Mouse (Mus musculus): Measurements from ENCODE around the gene Pappa. TPM values are rescaled to one million over a fixed set of nuclear protein-coding genes. Genes with fewer than 3 reads are reported as not detected.

Gene Pappa
- polyA plus RNA-seq, 1 experiment from 2014 or later, result 1.1 TPM

DNA sequence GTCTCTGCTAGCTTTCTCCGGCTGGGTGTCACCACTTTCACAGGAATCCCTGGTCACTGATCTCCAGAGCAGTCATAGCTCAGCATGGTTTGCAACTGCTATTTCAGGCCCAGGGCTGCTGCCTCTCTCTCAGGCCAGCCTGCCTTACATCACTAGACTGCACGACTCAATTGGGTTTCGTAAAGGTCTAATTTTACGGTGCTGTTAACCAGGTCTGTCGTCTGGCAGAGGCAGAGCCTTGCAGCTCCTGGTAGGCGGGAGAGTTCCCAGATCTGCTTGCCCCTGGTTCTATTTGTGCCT is 3.3 kb downstream of the Pappa start:
- Histone ChIP-seq H3K4me1 (replicated peaks) (peaks cover 15% of the 10 kb centered on the region), H3K4me2 (peak overlapping the region; percentile 100), H3K9me3 (replicated peaks) (no peaks in the 10 kb centered on the region), H3K27me3 (replicated peaks) (peaks cover 3% of the 10 kb centered on the region; the same call in 1 of the 2 replicates), H3K4me3 (peak overlapping the region; percentile 84; the same call in 1 of the 2 replicates), H3K27ac (ENCODE audit: poor library complexity, severe bottlenecking) (peak overlapping the region; percentile 29), H3K36me3 (no peaks in the 10 kb centered on the region), H3K9ac (no peak overlapping the region; the same call in 1 of the 2 replicates)
- WGBS, result 17% methylated on average over 6 of the region's 6 CpGs
- peak; percentile 79 for ATAC-seq (ENCODE audit: insufficient number of reproducible peaks, low FRiP score)

GRCm38 (mm10) chr4:65132657-65133056 is 8.7 kb downstream of the Pappa start:
- Histone ChIP-seq H3K9ac (no peak overlapping the region), H3K9me3 (replicated peaks) (no peaks in the 10 kb centered on the region), H3K27ac (ENCODE audit: poor library complexity, severe bottlenecking) (no peak overlapping the region), H3K4me2 (no peak overlapping the region), H3K27me3 (replicated peaks) (peaks cover 3% of the 10 kb centered on the region; the same call in 1 of the 2 replicates), H3K4me3 (no peak overlapping the region), H3K36me3 (no peaks in the 10 kb centered on the region), H3K4me1 (replicated peaks) (peaks cover 4% of the 10 kb centered on the region; the same call in 1 of the 2 replicates)
- ATAC-seq (ENCODE audit: insufficient number of reproducible peaks, low FRiP score), result no peak
- WGBS, result 72% methylated on average over 3 of the region's 3 CpGs

GRCm38 (mm10) chr4:65134358-65134757 is 10.4 kb downstream of the Pappa start:
- H3K36me3 ChIP-seq, result no peaks in the 10 kb centered on the region
- H3K4me2 ChIP-seq, result no peak overlapping the region
- H3K4me3 ChIP-seq, result no peak overlapping the region
- no peaks in the 10 kb centered on the region for H3K9me3 ChIP-seq (replicated peaks)
- no peaks in the 10 kb centered on the region for H3K27me3 ChIP-seq (replicated peaks)
- ATAC-seq (ENCODE audit: insufficient number of reproducible peaks, low FRiP score), result no peak
- no peak overlapping the region for H3K27ac ChIP-seq (ENCODE audit: poor library complexity, severe bottlenecking)
- H3K4me1 ChIP-seq (replicated peaks), result no peaks in the 10 kb centered on the region
- no peak overlapping the region for H3K9ac ChIP-seq
- WGBS, result 77% methylated on average over 5 of the region's 5 CpGs

DNA sequence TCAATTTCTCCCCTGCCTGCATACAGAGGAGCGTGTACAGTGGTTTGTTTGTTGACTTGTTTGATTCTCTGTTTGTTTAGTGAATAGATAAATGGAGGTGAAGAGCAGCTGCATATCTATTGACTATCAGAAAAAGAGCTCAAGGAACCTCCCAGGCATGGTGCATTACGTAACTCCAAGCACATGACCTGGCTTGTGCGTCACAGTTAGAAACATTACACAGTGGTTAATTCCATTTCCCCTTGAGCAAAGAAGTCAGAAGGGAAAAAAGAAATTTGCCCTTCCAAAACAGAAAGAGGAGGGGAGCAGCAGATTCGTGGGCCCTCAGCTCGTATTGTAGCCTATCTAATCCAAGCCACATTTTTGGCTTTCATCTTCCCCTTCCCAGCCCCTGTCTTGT is 11.1 kb downstream of the Pappa start:
- no peaks in the 10 kb centered on the region for H3K9me3 ChIP-seq (replicated peaks)
- H3K4me3 ChIP-seq, result no peak overlapping the region
- H3K9ac ChIP-seq, result no peak overlapping the region
- H3K4me1 ChIP-seq (replicated peaks), result no peaks in the 10 kb centered on the region
- H3K36me3 ChIP-seq, result no peaks in the 10 kb centered on the region
- 67% methylated on average over 5 of the region's 5 CpGs for WGBS
- H3K27ac ChIP-seq (ENCODE audit: poor library complexity, severe bottlenecking), result no peak overlapping the region
- no peak for ATAC-seq (ENCODE audit: insufficient number of reproducible peaks, low FRiP score)
- H3K4me2 ChIP-seq, result no peak overlapping the region
- H3K27me3 ChIP-seq (replicated peaks), result no peaks in the 10 kb centered on the region

DNA sequence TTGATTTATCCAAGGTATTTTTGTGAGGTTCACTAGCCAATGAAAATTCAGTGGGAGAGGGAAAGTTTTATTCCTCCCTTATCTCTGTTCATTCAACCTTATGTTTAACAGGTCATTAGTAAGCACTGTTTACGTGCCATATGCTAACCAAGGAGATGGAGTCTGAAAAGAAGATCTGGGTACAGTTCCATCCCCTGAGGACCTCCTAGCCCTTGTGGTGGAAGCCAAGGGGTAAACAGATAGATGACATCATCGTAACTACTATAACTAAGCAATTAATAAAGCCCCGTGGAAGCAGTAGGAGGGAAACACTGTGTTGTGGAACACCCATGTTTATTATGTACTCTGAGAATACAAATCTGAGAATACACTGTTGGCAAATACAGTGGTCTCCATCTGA is 12.6 kb downstream of the Pappa start:
- Histone ChIP-seq H3K9ac (no peak overlapping the region), H3K4me2 (no peak overlapping the region), H3K4me1 (replicated peaks) (no peaks in the 10 kb centered on the region), H3K4me3 (no peak overlapping the region), H3K27ac (ENCODE audit: poor library complexity, severe bottlenecking) (no peak overlapping the region), H3K9me3 (replicated peaks) (no peaks in the 10 kb centered on the region), H3K36me3 (no peaks in the 10 kb centered on the region), H3K27me3 (replicated peaks) (no peaks in the 10 kb centered on the region)
- no peak for ATAC-seq (ENCODE audit: insufficient number of reproducible peaks, low FRiP score)
- 80% methylated on average over 3 of the region's 3 CpGs for WGBS

DNA sequence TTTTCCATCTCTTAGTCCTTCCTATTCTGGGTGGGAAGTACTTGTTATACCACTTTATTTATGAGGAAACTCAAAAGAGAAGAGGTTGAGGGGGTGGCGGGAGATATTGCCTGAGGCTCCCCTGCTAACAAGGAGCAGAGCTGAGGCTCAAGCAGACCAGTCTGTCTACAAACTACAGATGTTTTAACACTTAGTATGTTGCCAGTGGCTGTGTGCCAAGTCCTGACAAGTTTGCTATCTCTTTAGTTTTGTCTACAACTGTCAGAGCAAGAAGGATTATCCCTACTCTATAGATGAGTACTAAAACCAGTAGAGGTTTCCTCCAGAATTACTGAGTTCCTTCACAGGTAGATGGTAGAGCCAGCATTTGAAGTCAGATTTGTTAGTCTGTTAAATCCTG is 23.0 kb downstream of the Pappa start:
- Histone ChIP-seq H3K4me3 (no peak overlapping the region), H3K9ac (no peak overlapping the region), H3K27ac (ENCODE audit: poor library complexity, severe bottlenecking) (no peak overlapping the region), H3K9me3 (replicated peaks) (no peaks in the 10 kb centered on the region), H3K4me2 (no peak overlapping the region), H3K27me3 (replicated peaks) (no peaks in the 10 kb centered on the region), H3K4me1 (replicated peaks) (0 out of 2 replicates have a peak, but pooled peaks cover 2% of the 10 kb centered on the region), H3K36me3 (no peaks in the 10 kb centered on the region)
- no peak for ATAC-seq (ENCODE audit: insufficient number of reproducible peaks, low FRiP score)
- WGBS, result 45% methylated on average over 1 of the region's 1 CpGs

GRCm38 (mm10) chr4:65153601-65154000 is 29.6 kb downstream of the Pappa start:
- no peak overlapping the region for H3K4me2 ChIP-seq
- H3K4me3 ChIP-seq, result no peak overlapping the region
- H3K4me1 ChIP-seq (replicated peaks), result no peaks in the 10 kb centered on the region
- WGBS, result 56% methylated on average over 2 of the region's 2 CpGs
- no peaks in the 10 kb centered on the region for H3K36me3 ChIP-seq
- no peak overlapping the region for H3K9ac ChIP-seq
- no peaks in the 10 kb centered on the region for H3K9me3 ChIP-seq (replicated peaks)
- no peaks in the 10 kb centered on the region for H3K27me3 ChIP-seq (replicated peaks)
- H3K27ac ChIP-seq (ENCODE audit: poor library complexity, severe bottlenecking), result no peak overlapping the region
- no peak for ATAC-seq (ENCODE audit: insufficient number of reproducible peaks, low FRiP score)

GRCm38 (mm10) chr4:65156231-65156630 is 32.3 kb downstream of the Pappa start:
- ATAC-seq (ENCODE audit: insufficient number of reproducible peaks, low FRiP score), result no peak
- H3K9me3 ChIP-seq (replicated peaks), result no peaks in the 10 kb centered on the region
- H3K36me3 ChIP-seq, result no peaks in the 10 kb centered on the region
- H3K27me3 ChIP-seq (replicated peaks), result no peaks in the 10 kb centered on the region
- no peak overlapping the region for H3K4me2 ChIP-seq
- WGBS, result 83% methylated on average over 10 of the region's 10 CpGs
- peaks cover 6% of the 10 kb centered on the region; the same call in 1 of the 2 replicates for H3K4me1 ChIP-seq (replicated peaks)
- no peak overlapping the region for H3K27ac ChIP-seq (ENCODE audit: poor library complexity, severe bottlenecking)
- no peak overlapping the region for H3K9ac ChIP-seq
- no peak overlapping the region for H3K4me3 ChIP-seq

DNA sequence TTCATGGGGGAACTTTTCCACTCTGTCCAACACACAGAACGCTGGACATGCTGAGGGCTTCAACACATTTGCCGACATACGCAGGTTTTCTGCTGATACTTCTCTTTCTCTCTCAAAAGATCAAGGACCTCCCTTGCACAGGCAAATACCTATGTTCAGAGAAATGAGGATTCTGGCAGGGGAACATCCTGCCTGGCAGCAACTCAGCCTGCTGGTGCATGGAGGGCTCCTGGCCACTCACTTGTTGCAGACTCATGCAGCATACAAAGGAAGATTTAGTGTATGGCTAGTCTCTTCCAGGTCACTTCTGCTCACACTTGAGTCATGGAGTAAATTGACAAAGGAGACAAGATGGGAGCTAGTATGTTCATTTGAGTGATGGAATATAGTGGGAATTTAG is 34.7 kb downstream of the Pappa start:
- no peak overlapping the region for H3K4me3 ChIP-seq
- ATAC-seq (ENCODE audit: insufficient number of reproducible peaks, low FRiP score), result no peak
- H3K27ac ChIP-seq (ENCODE audit: poor library complexity, severe bottlenecking), result no peak overlapping the region
- WGBS, result 65% methylated on average over 3 of the region's 3 CpGs
- H3K36me3 ChIP-seq, result no peaks in the 10 kb centered on the region
- H3K27me3 ChIP-seq (replicated peaks), result no peaks in the 10 kb centered on the region
- H3K9me3 ChIP-seq (replicated peaks), result no peaks in the 10 kb centered on the region
- peaks cover 6% of the 10 kb centered on the region; the same call in 1 of the 2 replicates for H3K4me1 ChIP-seq (replicated peaks)
- H3K4me2 ChIP-seq, result no peak overlapping the region
- no peak overlapping the region for H3K9ac ChIP-seq

DNA sequence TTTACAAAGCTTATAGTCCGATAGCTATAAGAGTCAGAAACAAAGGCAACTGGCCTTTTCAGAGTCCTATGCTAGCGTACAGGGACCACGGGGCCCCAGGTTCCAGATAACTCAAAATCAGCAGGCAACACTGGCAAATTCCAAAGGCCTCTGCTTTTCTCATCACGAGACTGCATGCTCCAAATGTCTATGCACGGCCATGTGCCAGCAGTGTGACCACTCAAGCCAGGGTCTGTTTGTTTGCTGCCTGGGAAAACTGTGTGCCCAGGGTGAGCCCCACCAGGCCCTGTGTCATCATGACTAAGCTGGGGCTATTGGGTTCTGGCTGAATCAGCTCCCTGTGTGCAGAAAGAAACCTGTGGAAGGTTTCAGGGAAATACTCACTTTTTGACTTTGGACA is 35.5 kb downstream of the Pappa start:
- Histone ChIP-seq H3K4me1 (replicated peaks) (peaks cover 6% of the 10 kb centered on the region; the same call in 1 of the 2 replicates), H3K9ac (no peak overlapping the region), H3K27ac (ENCODE audit: poor library complexity, severe bottlenecking) (no peak overlapping the region), H3K9me3 (replicated peaks) (no peaks in the 10 kb centered on the region), H3K27me3 (replicated peaks) (no peaks in the 10 kb centered on the region), H3K4me3 (no peak overlapping the region), H3K4me2 (no peak overlapping the region), H3K36me3 (no peaks in the 10 kb centered on the region)
- ATAC-seq (ENCODE audit: insufficient number of reproducible peaks, low FRiP score), result no peak
- 29% methylated on average over 5 of the region's 5 CpGs for WGBS

GRCm38 (mm10) chr4:65163698-65164097 is 39.7 kb downstream of the Pappa start:
- H3K9ac ChIP-seq, result no peak overlapping the region

GRCm38 (mm10) chr4:65166288-65166835 is 42.4 kb downstream of the Pappa start:
- Histone ChIP-seq H3K9me3 (replicated peaks) (no peaks in the 10 kb centered on the region), H3K9ac (no peak overlapping the region), H3K4me2 (no peak overlapping the region), H3K4me1 (replicated peaks) (0 out of 2 replicates have a peak, but pooled peaks cover 5% of the 10 kb centered on the region), H3K27me3 (replicated peaks) (no peaks in the 10 kb centered on the region), H3K27ac (ENCODE audit: poor library complexity, severe bottlenecking) (no peak overlapping the region), H3K4me3 (no peak overlapping the region), H3K36me3 (no peaks in the 10 kb centered on the region)
- WGBS, result 81% methylated on average over 3 of the region's 3 CpGs
- ATAC-seq (ENCODE audit: insufficient number of reproducible peaks, low FRiP score), result no peak

More at GRCm38 (mm10) chr4:65163698-65164097, 39.7 kb downstream of the Pappa start:
- Histone ChIP-seq H3K4me1 (replicated peaks) (peaks cover 11% of the 10 kb centered on the region; the same call in 1 of the 2 replicates), H3K4me3 (no peak overlapping the region), H3K27ac (ENCODE audit: poor library complexity, severe bottlenecking) (no peak overlapping the region), H3K36me3 (no peaks in the 10 kb centered on the region), H3K27me3 (replicated peaks) (no peaks in the 10 kb centered on the region), H3K9me3 (replicated peaks) (no peaks in the 10 kb centered on the region), H3K4me2 (no peak overlapping the region)
- no peak for ATAC-seq (ENCODE audit: insufficient number of reproducible peaks, low FRiP score)
- WGBS, result 58% methylated on average over 3 of the region's 3 CpGs
